Mouse (Mus musculus) olfactory bulb, adult 2 months (tissue): ENCODE measurements around the gene Cblb. TPM values are rescaled to one million over a fixed set of nuclear protein-coding genes. Genes with fewer than 3 reads are reported as not detected.

Source experiments
- H3K27ac ChIP-seq: fragments of 200-500 bp; 2 replicates; pipeline ENCODE4 v1.5.1; 2012; ENCODE audit warnings: low read depth, low read length; ENCODE audit not compliant: insufficient read depth
- H3K4me1 ChIP-seq: fragments of 200-500 bp; 2 replicates; pipeline ENCODE4 v1.6.1; 2012; ENCODE audit warnings: low read length; ENCODE audit not compliant: control insufficient read depth, insufficient read depth
- H3K4me3 ChIP-seq: fragments of 200-500 bp; 2 replicates; pipeline ENCODE4 v1.5.1; 2012; ENCODE audit warnings: mild to moderate bottlenecking, low read depth, low read length, moderate library complexity; ENCODE audit not compliant: insufficient read depth
- CTCF ChIP-seq: fragments of 200-500 bp; IDR thresholded peaks from 2 replicates; pipeline ENCODE4 v1.5.1; 2012; ENCODE audit warnings: low read depth, mild to moderate bottlenecking, low read length, moderate library complexity; ENCODE audit not compliant: insufficient read depth
- POLR2A ChIP-seq: fragments of 200-500 bp; IDR thresholded peaks from 2 replicates; pipeline ENCODE4 v1.6.1; 2012; ENCODE audit warnings: mild to moderate bottlenecking, low read depth, low read length, moderate library complexity; ENCODE audit not compliant: insufficient read depth
- WGBS: fragments of 180-500 bp; shearing (Covaris S2); methylation state at CpG from one replicate; pipeline ENCODE4 v1.1.7; 2018; 5-methylcytosine and 5-hydroxymethylcytosine counted together
- polyA plus RNA-seq: library from polyadenylated mRNA; stranded (reverse); fragments of >200 nt; gene quantifications from 2 replicates; pipeline ENCODE4 v1.2.4, GENCODE M21; 2012; ENCODE audit warnings: low replicate concordance; ENCODE audit not compliant: missing spikeins, insufficient read depth, insufficient read length

Cblb gene
- polyA plus RNA-seq, 1 experiment, result not detected

DNA sequence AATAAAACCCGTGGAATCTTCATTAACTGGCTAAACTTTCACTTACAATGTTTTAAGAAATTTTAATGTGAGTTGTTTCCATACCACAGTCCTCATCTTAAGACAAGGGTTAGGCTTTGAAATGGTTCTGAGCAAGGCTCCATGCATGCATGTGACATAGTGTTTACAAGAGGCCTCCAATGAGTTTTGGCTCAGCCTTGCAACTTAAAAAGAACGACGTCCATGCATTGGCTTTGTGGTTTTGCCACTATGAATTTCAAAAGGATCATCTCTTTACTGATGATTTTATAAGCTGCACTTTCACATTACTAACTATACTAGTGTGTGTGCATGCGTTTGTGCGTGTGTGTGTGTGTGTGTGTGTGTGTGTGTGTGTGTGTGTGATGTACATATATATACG is 21.6 kb upstream of the Cblb start:
- 92% methylated on average over 6 of the region's 6 CpGs for WGBS
- TF ChIP-seq CTCF, result no peak
- no peak for TF ChIP-seq POLR2A
- no peak overlapping the region for H3K4me3 ChIP-seq
- H3K27ac ChIP-seq, result no peak overlapping the region
- no peaks in the 10 kb centered on the region for H3K4me1 ChIP-seq

- Histone ChIP-seq H3K27ac (no peak overlapping the region), H3K4me3 (no peak overlapping the region), H3K4me1 (no peaks in the 10 kb centered on the region)
- 85% methylated on average over 3 of the region's 3 CpGs for WGBS
- TF ChIP-seq CTCF (no peak), POLR2A (no peak)
These were observed 18.0 kb upstream of the Cblb start for GRCm38 (mm10) chr16:52012984-52013383.

DNA sequence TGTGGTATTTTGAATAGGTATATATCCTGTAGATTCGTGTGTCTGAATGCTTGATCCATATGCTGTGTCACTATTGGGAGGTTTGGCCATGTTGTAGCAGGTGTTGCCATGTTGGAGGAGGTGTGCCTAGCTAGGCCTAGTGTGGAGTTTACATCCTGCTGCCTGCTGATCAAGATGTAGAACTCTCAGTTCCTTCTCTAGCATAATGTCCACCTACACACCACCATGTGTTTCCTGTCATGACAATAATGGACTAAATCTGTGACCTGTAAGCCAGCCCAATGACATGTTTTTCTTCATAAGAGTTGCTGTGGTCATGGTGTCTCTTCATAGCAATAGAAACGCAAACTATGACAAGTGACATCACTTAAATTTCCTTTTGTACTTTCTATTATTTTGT is 17.2 kb upstream of the Cblb start:
- H3K4me3 ChIP-seq, result no peak overlapping the region
- TF ChIP-seq CTCF, result no peak
- no peak for TF ChIP-seq POLR2A
- no peak overlapping the region for H3K27ac ChIP-seq
- no peaks in the 10 kb centered on the region for H3K4me1 ChIP-seq
- 90% methylated on average over 2 of the region's 2 CpGs for WGBS

GRCm38 (mm10) chr16:52023417-52023816 is 7.6 kb upstream of the Cblb start:
- TF ChIP-seq CTCF (no peak), POLR2A (no peak)
- H3K4me3 ChIP-seq, result no peak overlapping the region
- H3K27ac ChIP-seq, result no peak overlapping the region
- 44% methylated on average over 5 of the region's 5 CpGs for WGBS
- H3K4me1 ChIP-seq, result no peaks in the 10 kb centered on the region

DNA sequence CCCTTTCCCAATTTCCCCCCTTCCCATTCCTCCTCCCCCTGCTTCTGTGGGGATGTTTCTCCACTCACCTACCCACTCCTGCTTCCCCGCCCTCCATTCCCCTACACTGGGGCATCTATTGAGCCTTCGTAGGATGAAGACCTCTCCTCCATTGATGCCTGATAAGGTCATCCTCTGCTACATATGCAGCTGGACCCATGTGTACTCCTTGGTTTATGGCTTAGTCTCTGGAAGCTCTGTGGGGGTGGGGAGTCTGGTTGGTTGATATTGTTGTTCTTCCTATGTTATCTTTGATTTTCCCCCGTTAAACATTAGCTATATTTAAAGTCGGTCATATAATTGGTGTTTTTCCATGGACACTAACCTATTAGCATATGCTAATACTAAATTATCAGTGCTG is 3.7 kb upstream of the Cblb start:
- H3K4me3 ChIP-seq, result no peak overlapping the region
- no peak overlapping the region for H3K27ac ChIP-seq
- no peaks in the 10 kb centered on the region for H3K4me1 ChIP-seq
- 86% methylated on average over 4 of the region's 4 CpGs for WGBS
- TF ChIP-seq CTCF (no peak), POLR2A (no peak)

- TF ChIP-seq POLR2A, result no peak
- no peak for TF ChIP-seq CTCF
- 95% methylated on average over 3 of the region's 3 CpGs for WGBS
- Histone ChIP-seq H3K4me1 (peaks cover 2% of the 10 kb centered on the region; the same call in 1 of the 2 replicates), H3K27ac (no peak overlapping the region), H3K4me3 (no peak overlapping the region)
These were observed 2.0 kb upstream of the Cblb start for GRCm38 (mm10) chr16:52029001-52029400.

DNA sequence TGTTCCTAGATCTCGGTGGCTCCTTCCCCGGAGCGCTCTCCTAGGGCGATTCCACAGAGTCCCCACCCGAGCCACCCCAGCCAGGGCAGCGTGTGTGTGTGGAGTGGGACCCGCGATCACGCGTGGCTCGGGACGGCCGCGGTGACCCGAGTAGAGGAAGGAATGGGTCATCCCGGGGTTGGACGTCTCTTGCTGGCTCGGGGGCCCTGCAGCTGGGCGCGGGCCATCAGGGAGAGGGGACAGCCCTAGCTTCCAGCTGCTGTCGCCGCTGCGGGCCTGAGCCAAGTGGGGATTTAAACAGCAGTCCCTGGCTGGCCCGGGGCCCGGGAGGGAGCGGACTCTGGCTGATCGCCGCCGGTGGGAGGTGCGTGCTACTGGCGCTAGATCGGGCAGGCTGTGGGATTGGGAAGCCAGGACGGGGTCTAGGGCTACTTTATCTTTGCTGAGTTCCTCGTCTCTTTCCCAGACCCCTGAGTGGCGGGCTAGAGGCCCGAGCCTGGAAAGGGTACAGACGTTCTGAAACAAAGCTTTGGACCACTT is 757 bp downstream of the Cblb start:
- TF ChIP-seq POLR2A, result no peak; the same call in 1 of the 2 replicates
- no peak for TF ChIP-seq CTCF
- WGBS, result under 1% methylated on average over 37 of the region's 37 CpGs
- peaks cover 2% of the 10 kb centered on the region; the same call in 1 of the 2 replicates for H3K4me1 ChIP-seq
- H3K4me3 ChIP-seq, result peak overlapping the region; percentile 94
- H3K27ac ChIP-seq, result peak overlapping the region; percentile 60

- H3K4me3 ChIP-seq, result peak overlapping the region; percentile 94
- H3K4me1 ChIP-seq, result peaks cover 2% of the 10 kb centered on the region; the same call in 1 of the 2 replicates
- WGBS, result 20% methylated on average over 29 of the region's 29 CpGs
- no peak overlapping the region for H3K27ac ChIP-seq
- TF ChIP-seq POLR2A, result no peak
- TF ChIP-seq CTCF, result no peak
These were observed 1.6 kb downstream of the Cblb start for GRCm38 (mm10) chr16:52032376-52033330.
